Mouse (Mus musculus) hindbrain, embryonic 15.5 days (tissue): ENCODE results near the gene Gckr. TPM values are rescaled to one million over a fixed set of nuclear protein-coding genes. Genes with fewer than 3 reads are reported as not detected.

Experiments
- polyA plus RNA-seq: library from polyadenylated mRNA; unstranded; fragments of >200 nt; fragmentation: Nextera tagmentation; extraction: Ambion mirVana; gene quantifications from 2 replicates; pipeline ENCODE4 v1.2.1, GENCODE M21; 2015

Gene Gckr
- polyA plus RNA-seq, 1 experiment from 2014 or later, result 0.19 TPM

Other genes with a start within 250 kb of the Gckr start
- 161 and 176 TPM in 2 replicates for gene Atraid, start 249.1 kb upstream of the Gckr start, polyA plus RNA-seq
- 26.1 and 26.3 TPM in 2 replicates for gene Slc5a6, start 248.5 kb upstream of the Gckr start, polyA plus RNA-seq
- gene Cad, start 242.7 kb upstream of the Gckr start, polyA plus RNA-seq, result 15.7 and 16.9 TPM in 2 replicates
- not detected in 2 replicates for gene Dnajc5g, start 191.2 kb upstream of the Gckr start, polyA plus RNA-seq
- 36.2 and 46.7 TPM in 2 replicates for gene Slc30a3, start 189.2 kb upstream of the Gckr start, polyA plus RNA-seq
- not detected in 2 replicates for gene Trim54, start 180.7 kb upstream of the Gckr start, polyA plus RNA-seq
- gene Ucn, start 158.6 kb upstream of the Gckr start, polyA plus RNA-seq, result not detected in 2 replicates
- 54.0 and 60.1 TPM in 2 replicates for gene Mpv17, start 143.2 kb upstream of the Gckr start, polyA plus RNA-seq
- gene Gm29609, start 117.5 kb upstream of the Gckr start, polyA plus RNA-seq, result 1.6 and 2.7 TPM in 2 replicates
- gene Gtf3c2, start 117.3 kb upstream of the Gckr start, polyA plus RNA-seq, result 62.9 and 67.1 TPM in 2 replicates
- gene Snx17, start 104.2 kb upstream of the Gckr start, polyA plus RNA-seq, result 115 and 118 TPM in 2 replicates
- 76.1 and 86.9 TPM in 2 replicates for gene Eif2b4, start 104.0 kb upstream of the Gckr start, polyA plus RNA-seq
- gene Zfp513, start 95.1 kb upstream of the Gckr start, polyA plus RNA-seq, result 16.2 and 17.4 TPM in 2 replicates
- gene Ppm1g, start 76.8 kb upstream of the Gckr start, polyA plus RNA-seq, result 171 and 182 TPM in 2 replicates
- gene Nrbp1, start 56.6 kb upstream of the Gckr start, polyA plus RNA-seq, result 163 and 171 TPM in 2 replicates
- gene Gm9970, start 56.2 kb upstream of the Gckr start, polyA plus RNA-seq, result 0.63 and 1.4 TPM in 2 replicates
- 2.6 and 3.6 TPM in 2 replicates for gene Krtcap3, start 45.8 kb upstream of the Gckr start, polyA plus RNA-seq
- gene Ift172, start 6.3 kb upstream of the Gckr start, polyA plus RNA-seq, result 31.5 and 40.0 TPM in 2 replicates
- gene Fndc4, start 1.4 kb upstream of the Gckr start, polyA plus RNA-seq, result 103 and 114 TPM in 2 replicates
- gene Zfp512, start 155.0 kb downstream of the Gckr start, polyA plus RNA-seq, result 113 and 117 TPM in 2 replicates
- not detected in 2 replicates for gene 4930548H24Rik, start 188.3 kb downstream of the Gckr start, polyA plus RNA-seq
- 80.6 and 85.6 TPM in 2 replicates for gene Gpn1, start 197.3 kb downstream of the Gckr start, polyA plus RNA-seq
- 31.8 and 32.0 TPM in 2 replicates for gene Slc4a1ap, start 229.6 kb downstream of the Gckr start, polyA plus RNA-seq
- gene Supt7l, start 230.4 kb downstream of the Gckr start, polyA plus RNA-seq, result 24.4 and 25.9 TPM in 2 replicates